Mouse (Mus musculus) monocyte, adult 2 months (primary cell): ENCODE measurements around the gene Ap2b1.
"Not testable (repeated sequence)": the region's sequence is repeated elsewhere in the genome, so short reads cannot be mapped to it uniquely, and the experiment has no call there.

Experiments used
- DNase-seq, 2 experiments: peaks; one replicate each; pipeline ENCODE4 v3.0.0; 2022; ENCODE audit warnings: low spot score in 2 of 2, low read depth in 1 of 2

Gene Ap2b1

DNA sequence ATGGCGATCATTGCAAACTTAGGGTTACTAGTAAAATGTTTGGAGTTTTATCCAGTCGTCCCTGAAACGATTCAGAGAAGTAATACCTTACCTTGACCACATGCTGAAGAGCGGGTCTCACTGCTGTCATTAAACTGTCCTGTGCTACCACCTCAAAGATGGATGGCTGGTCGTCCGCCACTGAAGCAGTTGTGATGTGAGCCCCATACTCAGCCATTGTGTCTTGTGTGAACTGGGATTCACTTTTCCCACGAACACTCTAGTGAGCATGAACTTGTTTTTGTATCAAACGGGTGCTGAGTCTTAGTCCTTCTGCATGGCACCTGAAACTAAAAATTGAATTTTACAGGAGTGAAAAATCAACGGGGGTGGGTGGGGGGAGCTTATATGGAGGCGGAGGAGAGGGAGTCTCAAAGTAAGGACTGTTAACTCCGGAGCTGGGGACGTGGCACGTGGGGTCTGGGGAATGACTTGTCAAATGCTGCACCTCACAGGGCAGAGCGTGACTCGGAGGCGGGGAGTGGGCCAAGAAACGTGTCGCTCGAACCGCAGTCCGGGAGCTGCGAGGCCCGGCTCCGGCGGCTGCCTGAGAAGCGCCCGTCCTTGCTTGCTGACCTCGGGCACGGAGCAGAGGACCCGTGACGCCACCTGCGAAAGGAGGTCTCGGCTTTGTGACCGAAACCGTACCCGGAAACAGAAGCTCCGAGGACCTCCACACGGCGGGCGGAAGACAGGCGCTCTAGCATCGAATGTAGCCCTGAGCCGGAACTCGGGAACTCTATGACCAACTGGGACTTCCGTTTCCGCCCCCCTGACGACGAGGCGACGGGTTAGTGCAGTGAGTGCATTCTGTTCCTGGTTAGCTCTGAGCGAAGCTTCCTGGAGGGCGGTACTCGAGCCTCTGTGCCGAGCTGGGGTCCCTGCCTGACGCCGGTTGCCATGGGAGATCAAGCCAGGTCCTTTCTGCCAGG is at the start of gene Ap2b1:
Ap2b1 (plus strand) TSS at position 800 of the 971 bp plus-strand sequence.
- DNase-seq = peak; percentile 86 to 88

DNA sequence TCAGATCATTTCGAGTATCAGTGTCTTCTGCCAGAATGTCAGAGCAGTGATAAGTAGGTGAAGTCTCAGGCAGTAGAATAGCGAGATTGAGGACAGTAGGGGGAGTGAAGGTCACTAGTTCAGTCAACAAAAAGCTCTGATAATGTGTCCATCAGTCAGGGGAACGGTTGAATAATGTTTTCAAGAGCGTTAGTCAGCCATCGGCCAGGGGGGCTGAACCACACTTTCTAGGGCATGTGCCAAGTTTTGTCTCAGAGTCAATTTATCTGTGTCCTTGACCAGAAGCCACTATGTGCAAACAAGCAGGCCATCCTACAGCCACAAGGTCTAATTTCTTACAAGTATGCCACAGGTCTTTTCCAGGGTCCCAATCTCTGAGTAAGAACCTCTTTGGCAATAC is 41.6 kb upstream of the Ap2b1 start:
- not testable (repeated sequence) for DNase-seq

DNA sequence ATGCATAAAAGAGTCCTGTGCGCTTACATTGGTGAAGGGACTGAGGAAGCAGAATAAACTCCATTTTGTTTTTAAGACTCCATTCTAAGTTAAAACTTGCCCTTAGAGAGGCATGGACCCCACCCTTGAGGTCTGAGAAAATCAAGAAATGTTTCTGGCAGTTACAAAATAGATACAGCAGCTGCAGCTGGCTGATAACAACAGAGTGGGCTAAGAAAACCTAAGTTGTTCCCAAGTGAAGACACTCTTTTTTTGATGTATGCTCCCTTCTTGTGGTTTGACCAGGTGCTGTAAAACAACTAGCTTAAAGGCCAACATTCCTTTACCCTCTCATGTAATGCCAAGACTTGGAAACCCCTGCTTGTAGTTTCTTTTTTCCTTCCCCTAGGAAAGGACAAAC is 36.2 kb upstream of the Ap2b1 start:
- DNase-seq = no peak

DNA sequence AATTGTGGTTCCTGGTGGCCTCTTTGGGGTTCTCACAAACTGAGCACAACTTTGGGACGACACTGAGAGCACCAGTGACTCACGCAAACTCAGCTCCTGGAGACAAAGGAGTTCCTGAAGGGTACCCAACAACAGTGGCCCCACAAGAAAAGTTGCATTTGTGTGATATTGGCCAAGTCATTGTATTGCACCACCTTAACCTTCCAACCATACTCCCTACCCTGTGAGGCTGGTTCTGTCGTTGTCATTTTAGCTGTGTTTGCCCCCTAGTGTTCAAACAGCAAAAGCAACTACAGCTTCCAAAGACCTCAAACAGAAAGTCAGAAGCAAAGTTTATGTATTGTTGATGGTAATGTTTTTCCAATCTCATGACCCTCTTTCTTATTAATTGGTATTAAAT is 35.7 kb upstream of the Ap2b1 start:
- no peak for DNase-seq

DNA sequence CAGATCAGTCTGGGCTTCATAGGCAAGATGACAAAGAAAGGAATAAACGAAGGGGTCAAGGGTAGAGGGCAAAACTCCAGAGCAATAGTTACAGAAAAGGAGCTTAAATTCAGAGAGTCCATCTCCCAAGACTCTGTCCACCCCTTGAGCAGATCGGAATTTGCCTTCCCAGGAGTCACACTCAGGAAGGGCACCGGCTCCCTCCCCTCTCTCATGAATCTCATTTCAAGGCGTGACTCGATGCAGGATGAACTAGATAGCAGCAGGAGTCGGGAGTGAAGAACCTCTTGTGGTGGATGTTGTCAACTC is 28.0 kb upstream of the Ap2b1 start:
- DNase-seq = no peak

DNA sequence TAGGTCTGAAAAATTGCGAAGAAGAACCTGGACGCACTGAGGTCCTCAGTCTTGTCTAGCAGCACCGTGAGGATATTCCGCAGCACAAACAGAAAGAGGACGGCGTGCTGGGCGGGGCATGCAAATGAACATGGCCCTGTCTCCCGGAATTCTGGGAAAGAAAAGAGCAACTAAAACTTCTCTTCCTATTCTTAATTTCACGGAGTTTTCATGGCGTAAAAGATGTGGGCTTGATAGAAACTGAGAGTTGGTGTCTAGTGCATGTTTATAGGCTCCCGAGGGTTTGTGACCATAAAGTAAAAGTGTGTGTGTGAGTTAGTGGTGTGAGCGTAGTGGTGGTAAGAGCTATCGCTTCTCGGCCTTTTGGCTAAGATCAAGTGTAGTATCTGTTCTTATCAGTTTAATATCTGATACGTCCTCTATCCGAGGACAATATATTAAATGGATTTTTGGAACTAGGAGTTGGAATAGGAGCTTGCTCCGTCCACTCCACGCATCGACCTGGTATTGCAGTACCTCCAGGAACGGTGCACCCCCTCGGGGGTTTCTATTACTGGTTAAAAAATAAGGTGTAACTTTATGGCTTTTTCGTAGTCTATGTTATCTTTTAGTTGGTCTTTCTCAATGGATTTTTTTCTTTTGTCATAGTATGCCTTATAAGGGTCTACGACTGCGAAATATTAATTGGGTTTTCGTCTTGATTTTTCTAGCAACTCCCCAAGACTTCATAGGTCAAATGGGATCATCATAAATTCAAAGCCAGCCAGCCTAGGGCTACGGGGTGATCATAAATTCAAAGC is 27.5 kb upstream of the Ap2b1 start:
- DNase-seq = peak; percentile 57 to 77

DNA sequence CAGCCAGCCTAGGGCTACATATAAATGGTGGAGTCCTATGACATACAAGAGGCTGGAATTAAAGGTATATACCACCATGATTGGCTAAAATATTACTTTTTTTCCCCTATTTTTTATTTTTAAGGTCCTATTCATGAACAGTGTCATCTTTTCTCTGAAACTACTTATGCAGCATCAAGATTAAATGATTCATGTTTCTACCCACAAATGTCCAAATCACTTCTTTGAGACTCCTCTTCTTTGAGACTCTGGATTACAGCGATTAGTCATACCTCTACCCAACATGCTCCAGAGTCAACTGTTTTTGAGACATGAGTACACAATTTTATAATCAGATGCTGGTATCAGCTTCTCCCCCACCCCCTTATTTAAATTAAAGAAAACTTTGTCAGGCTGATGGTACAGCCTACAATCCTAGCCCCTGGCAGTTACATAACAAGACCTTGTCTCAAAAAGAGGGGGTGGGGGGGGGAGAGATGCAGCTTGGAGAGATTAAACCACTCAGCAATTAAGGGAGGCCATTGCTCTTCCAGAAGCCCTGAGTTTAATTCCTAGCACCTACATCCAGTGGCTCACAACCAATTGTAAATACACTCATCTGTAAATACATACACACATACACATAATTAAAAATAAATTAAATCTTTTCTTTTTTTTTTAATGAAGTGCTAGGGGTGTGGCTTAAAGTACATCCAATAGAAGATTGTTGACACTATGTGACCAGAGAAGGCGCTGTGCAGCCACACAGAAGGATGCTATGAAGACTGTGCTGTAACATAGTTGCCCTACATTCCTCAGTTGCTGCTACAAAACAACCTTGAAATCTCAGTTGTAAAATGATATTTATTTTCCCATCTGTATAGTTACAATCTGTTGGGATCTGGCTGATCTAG is 26.6 kb upstream of the Ap2b1 start:
- DNase-seq = no peak

DNA sequence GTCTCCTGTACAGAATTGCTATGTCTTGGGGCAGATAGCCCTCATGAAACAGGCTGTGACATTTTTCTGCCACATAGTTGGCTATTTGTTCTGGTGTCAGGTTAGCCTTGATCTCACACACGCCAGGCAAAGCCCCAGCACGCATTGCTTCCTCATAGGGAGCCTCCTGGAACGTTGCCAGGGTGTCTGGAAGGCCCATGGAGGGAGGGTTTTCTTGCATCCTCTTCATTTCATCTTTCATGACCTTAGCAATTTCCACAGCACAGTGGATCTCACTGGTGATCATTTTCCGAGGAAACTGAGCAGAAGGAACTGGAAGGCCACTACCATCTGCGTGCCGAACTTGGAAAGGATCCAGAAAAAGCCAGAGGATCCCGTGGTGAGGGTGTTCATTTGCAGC is 22.6 kb upstream of the Ap2b1 start:
- DNase-seq = no peak

DNA sequence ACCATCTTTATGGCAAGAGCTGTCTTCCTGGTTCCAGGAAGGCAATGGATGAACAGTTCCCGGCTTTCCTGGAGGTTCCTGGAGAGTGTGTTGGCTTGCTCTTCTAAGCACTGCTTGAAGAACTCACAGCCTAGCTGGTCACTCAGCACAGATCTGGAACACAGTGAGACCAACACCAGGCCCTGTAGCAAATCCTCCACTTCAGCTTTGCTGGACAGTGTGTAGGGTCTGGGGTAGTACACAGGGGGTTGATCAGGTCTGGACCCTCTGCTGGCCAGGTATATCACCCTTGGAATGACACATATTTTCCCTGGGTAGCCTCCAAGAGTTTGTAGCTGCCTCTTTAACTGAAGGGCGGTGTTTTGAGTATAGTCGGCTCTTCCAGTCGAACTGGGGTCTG is 19.8 kb upstream of the Ap2b1 start:
- no peak for DNase-seq

DNA sequence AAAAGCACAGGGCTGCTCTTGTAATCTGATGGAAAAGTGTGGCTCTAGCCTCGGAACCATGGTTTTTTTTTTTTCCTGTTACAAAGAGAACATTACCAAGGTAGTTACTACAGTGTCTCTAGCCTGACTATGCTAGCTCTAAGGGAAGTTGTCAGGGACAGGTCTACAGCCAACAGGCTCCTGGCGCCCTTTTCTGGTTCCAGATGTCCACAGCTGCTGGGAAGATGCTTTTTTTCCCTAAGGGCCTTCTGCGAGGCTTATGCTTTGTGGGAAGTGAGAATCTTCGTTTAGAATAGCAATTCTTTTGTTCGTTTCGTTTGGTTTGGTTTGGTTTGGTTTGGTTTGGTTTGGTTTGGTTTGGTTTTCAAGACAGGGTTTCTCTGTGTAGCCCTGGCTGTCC is 19.1 kb upstream of the Ap2b1 start:
- DNase-seq = no peak

DNA sequence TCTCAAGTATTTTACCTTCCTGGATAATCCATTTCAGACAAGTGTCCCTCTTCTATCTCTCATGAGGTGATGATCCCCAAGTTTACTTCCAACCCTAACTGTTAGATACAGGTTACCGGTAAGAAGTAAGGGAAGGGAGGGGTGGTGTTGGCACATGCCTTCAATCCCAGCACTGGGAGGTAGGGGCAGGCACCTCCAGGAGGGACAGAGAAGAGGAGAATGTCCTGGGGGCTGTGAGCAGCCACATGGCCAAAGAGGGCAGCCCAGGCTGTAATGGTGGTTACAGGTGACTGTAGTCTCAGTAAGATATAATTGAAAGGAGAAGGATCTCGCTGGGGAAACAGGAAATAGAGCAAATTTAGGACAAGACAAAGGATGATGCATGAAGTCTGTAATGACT is 16.7 kb upstream of the Ap2b1 start:
- no peak for DNase-seq

DNA sequence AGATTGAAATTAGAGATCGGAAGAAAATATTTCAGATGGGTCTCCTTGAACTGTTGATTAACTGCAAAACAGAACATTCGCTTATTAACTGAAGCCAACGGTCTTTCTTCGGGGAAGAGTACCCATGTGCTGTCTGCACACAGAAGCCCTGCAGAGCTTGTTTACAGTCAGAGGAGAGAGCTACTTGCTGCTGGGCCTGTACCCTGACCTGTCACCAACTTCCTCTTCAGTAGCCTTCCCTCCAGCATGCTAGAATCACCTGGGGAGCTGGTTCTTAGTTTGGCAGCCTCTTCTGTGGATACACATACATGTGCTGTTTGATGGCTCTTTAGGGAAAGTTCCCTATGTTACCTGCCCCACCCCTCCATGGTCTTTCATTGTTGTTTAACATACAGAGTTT is 13.2 kb upstream of the Ap2b1 start:
- DNase-seq = no peak

DNA sequence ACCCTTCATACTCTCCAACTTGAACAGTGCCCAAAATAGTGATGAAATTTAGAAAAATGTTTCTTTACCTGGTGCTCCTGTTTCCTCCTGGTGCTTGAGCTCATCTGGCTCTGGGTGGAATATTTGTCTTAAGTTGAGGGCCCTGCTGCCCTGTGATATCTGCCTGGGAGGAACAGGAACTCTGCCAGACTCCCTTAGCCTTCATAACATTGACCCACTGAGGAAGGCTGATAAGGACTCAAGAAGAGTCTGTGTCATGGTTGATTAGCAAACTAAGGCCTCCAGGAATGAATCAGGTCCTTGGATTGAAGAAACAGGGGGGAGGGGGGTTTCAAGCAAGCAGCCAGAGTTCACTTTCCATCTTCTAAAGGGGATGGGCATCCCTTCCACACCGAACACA is 12.3 kb upstream of the Ap2b1 start, which contains the start of gene Slfn14:
Slfn14 (minus strand) TSS at position 161 of the 400 bp plus-strand sequence.
- no peak for DNase-seq

DNA sequence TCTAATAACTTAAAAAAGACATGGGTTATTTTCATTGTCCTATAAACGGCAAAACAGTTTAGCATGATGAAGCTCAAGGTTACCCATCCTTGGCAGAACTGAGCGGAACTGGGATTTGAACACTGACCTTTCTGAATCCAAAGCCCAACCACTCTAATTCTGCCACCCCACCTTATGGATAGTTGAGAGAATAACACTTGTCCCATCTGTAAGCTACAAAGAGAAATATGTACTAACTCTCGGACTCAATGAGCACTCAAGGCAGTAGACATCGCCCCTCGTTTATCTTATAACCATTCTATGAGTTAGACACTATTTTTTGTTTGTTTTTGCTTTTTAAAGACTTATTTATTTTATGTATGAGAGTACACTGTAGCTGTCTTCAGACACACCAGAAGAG is 9.8 kb upstream of the Ap2b1 start:
- no peak for DNase-seq

DNA sequence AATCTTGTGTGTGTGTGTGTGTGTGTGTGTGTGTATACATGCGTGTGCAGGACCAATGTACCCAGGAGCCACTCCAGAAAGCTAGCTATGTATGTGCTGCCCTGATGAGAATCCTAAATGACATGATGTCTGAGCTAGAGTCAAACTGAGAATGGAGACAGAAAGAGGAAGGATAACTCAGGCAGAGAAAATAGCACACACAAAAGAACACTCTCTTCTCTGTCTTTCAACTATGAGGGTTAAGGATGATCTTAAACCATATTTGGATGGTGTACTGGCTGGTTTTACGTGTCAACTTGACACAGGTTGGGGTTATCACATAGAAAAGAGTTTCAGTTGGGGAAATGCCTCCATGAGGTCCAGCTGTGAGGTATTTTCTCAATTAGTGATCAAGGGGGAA is 9.2 kb upstream of the Ap2b1 start:
- DNase-seq = no peak

DNA sequence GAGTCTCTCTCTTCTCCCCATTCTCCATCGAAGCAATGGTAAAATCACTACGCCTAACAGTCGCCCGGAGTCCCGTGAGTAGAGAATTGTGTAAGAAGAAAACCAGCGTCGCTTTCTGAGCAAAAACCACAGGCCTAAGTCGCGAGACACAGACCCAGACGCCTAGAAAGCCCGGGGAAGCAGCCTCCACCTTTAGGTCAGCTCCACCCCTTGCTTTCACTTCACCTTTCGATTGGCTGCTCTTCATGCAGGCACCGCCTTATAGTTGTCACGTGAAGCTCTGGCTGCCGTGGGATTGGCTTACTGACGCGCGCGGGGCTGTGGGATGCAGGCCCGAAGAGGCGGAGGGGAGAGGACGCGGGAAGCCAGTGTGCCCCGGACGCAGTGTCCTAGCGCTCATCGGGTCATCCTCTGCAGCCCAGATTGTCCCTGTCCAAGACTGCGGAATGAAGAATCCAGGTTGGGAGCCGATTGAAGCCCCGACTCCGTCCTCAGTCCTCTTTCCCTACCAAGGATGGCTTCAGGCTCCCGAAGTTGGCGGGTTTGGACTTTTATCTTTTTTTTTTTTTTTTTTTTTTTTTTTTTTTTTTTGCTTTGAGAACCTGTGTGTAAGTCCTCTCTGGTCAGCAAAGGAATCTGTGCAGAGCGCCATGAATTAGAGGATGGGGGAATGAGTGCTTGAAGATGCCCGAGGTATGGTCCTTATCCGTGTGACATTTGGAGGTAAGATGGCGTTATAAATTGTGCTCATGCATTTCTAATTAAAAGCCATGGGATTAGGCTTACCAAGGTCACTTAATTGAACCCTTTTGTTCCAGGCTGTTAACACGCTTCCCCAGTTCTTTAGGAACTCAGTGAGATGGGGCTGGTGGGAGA is 7.2 kb upstream of the Ap2b1 start:
- peak; percentile 87 to 92 for DNase-seq

DNA sequence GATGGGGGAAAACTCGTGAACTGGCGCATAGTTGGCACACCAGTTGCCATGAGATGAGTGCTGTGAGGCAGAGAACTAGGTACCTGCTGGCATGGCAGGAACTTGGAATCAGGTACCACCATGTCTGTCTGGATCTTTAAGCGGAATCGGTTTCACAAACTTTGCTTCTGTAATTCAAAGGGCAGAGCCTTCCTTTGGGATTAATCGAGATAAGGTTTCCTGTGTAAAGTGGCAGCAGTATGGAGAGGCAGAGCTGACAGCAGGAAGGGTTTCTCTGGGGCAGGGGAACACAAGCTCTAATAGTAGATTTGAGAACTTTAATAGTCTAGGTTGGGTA is 6.6 kb upstream of the Ap2b1 start:
- DNase-seq = no peak

DNA sequence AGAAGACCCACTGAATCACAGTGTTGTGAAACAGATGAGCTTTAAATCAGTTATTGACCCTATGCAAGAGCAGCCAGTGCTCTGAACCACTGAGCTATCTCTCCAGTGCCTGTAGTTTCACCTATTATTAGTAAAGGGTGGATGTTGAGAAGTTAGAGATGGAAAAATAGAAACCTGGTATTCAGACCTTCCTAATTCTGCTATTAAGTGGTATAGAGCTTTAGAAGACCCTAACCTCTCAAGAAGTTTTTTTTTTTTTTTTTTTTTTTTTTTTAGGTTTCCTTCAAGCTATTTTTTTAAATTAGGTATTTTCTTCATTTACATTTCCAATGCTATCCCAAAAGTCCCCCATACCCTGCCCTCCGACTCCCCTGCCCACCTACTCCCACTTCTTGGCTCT is 5.6 kb upstream of the Ap2b1 start:
- no peak for DNase-seq

DNA sequence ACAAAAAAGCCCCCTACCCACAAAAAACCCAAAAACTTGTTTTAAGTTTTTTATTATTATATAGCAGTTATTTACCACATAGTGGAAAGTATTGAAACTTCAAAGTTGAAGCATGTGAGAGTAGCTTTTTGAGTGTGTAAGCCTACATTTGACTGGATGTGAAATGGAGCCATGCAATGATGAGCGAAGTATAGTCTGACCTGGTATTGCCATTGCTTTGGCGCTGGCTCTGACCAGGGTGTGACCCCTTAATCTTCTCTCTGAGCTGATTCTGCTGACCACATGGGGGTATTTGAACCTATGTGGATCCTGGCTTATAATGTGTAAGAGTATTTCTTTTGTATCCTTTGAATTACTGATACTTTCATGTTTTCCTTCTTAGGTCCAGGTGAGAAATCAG is 4.7 kb upstream of the Ap2b1 start:
- DNase-seq = no peak

DNA sequence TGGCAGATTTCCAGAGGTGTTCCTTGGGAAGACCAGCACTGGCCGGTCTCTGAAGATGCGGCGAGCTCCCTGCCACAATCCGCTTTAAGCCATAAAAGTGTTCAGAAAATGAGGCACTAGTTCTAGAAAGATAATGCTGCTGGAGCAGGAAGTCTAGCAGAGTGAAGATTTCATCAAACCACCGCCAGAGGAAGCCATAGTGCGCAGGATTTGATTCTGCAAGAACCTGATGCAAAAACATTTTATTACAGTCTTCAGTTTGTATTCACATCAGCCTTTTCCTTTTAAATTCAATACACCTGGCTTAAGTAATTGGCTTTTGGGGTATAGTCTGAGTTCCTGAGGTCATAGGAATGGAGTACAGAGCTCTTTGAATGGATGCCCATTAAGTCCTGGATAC is 1.0 kb upstream of the Ap2b1 start:
- no peak for DNase-seq

DNA sequence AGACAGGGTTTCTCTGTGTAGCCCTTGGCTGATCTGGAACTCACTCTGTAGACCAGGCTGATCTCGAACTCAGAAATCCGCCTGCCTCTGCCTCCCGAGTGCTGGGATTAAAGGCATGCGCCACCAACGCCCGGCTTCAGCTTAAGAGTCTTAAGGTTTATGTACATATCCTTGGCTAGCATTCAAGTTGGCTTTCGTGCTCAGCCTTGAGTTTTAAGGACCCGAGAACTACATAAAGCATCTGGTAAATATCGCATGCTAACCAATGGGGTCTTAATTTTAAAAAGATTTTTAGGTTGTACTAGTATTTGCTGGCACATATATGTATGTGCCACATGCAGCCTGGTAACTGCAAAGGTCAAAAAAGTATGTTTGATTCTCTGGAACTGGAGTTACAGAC is 900 bp downstream of the Ap2b1 start:
- no peak for DNase-seq
